Comparison of ENCODE assay signal across 8 mouse cellular contexts in genomic region chr3:103575156-103575892, GRCm38 (mm10). TPM values are rescaled to one million over a fixed set of nuclear protein-coding genes. Genes with fewer than 3 reads are reported as not detected.
DNase-seq lines count a peak whose midpoint lies in the region; ATAC-seq lines count a peak whose summit lies in the region.

Gene Syt6, plus strand, starts transcription at chr3:103575231.

- no peak for ATAC-seq in heart, embryonic 16.5 days (replicated peaks; ENCODE audit: extremely low read depth, insufficient read depth, low FRiP score)
- ATAC-seq in neural tube, embryonic 12.5 days (ENCODE audit: low FRiP score, low read depth): peak; percentile 35
- no peak for ATAC-seq in inflammation-experienced regulatory T-cells, adult 6 months

- no peaks in the 10 kb centered on the region for H3K9me3 ChIP-seq in heart, embryonic 16.5 days (replicated peaks; ENCODE audit: control insufficient read depth, low read length)
- H3K9me3 ChIP-seq in embryonic facial prominence, embryonic 10.5 days: no peaks in the 10 kb centered on the region
- H3K9me3 ChIP-seq in neural tube, embryonic 12.5 days: no peaks in the 10 kb centered on the region

- no peak for DNase-seq in heart, adult 8-10 months (ENCODE audit: low spot score)
- peak; percentile 78 for DNase-seq in MN1 (ENCODE audit: low spot score)
- peak; percentile 52 for DNase-seq in embryonic facial prominence, embryonic 10.5 days (ENCODE audit: low spot score)
- no peak for DNase-seq in left cerebral cortex, adult 8-10 months (ENCODE audit: low spot score in 2 of 2)
- no peak for DNase-seq in gastrocnemius, postnatal 36 days

- H3K27ac ChIP-seq in heart, embryonic 16.5 days (ENCODE audit: low read length): no peak within 1 kb of the TSS
- peak within 1 kb of the TSS; percentile 55 for H3K27ac ChIP-seq in embryonic facial prominence, embryonic 10.5 days (replicated peaks)
- no peak within 1 kb of the TSS for H3K27ac ChIP-seq in neural tube, embryonic 12.5 days

- peaks cover 79% of the 10 kb centered on the region for H3K27me3 ChIP-seq in heart, embryonic 16.5 days (ENCODE audit: control insufficient read depth, insufficient read depth, low read length)
- peaks cover 85% of the 10 kb centered on the region for H3K27me3 ChIP-seq in embryonic facial prominence, embryonic 10.5 days (replicated peaks; ENCODE audit: low read depth, poor library complexity, severe bottlenecking)
- H3K27me3 ChIP-seq in neural tube, embryonic 12.5 days (replicated peaks): peaks cover 66% of the 10 kb centered on the region

- H3K4me2 ChIP-seq in heart, embryonic 16.5 days (ENCODE audit: low read depth, low read length): peak within 1 kb of the TSS; percentile 85
- peak within 1 kb of the TSS; percentile 96 for H3K4me2 ChIP-seq in neural tube, embryonic 12.5 days (replicated peaks)

- peaks cover 15% of the 10 kb centered on the region for H3K4me1 ChIP-seq in heart, embryonic 16.5 days (ENCODE audit: control insufficient read depth, insufficient read depth, low read length)
- H3K4me1 ChIP-seq in embryonic facial prominence, embryonic 10.5 days: peaks cover 52% of the 10 kb centered on the region
- peaks cover 38% of the 10 kb centered on the region for H3K4me1 ChIP-seq in neural tube, embryonic 12.5 days

- H3K36me3 ChIP-seq in heart, embryonic 16.5 days (ENCODE audit: control insufficient read depth, insufficient read depth): no peaks in the 10 kb centered on the region
- H3K36me3 ChIP-seq in embryonic facial prominence, embryonic 10.5 days (replicated peaks): no peaks in the 10 kb centered on the region
- no peaks in the 10 kb centered on the region for H3K36me3 ChIP-seq in neural tube, embryonic 12.5 days

- under 1% methylated on average over 44 of the region's 44 CpGs for WGBS in heart, embryonic 16.5 days
- 2% methylated on average over 44 of the region's 44 CpGs for WGBS in embryonic facial prominence, embryonic 10.5 days
- WGBS in neural tube, embryonic 12.5 days: under 1% methylated on average over 44 of the region's 44 CpGs

- H3K4me3 ChIP-seq in heart, embryonic 16.5 days (ENCODE audit: low read length): peak within 1 kb of the TSS; percentile 56
- peak within 1 kb of the TSS; percentile 69 for H3K4me3 ChIP-seq in embryonic facial prominence, embryonic 10.5 days
- peak within 1 kb of the TSS; percentile 53 for H3K4me3 ChIP-seq in neural tube, embryonic 12.5 days

- intact Hi-C loops in gastrocnemius, postnatal 36 days (cut with DNase I): no loop called here

- no peak within 1 kb of the TSS for H3K9ac ChIP-seq in heart, embryonic 16.5 days (ENCODE audit: low read length)
- H3K9ac ChIP-seq in neural tube, embryonic 12.5 days: peak within 1 kb of the TSS; percentile 67

RNA-seq across cellular contexts. Expression of gene Syt6, which starts in this region (rescaled TPM):
- polyA plus RNA-seq in heart, embryonic 16.5 days (2015; fragmentation: Nextera tagmentation; extraction: Ambion mirVana): 0.07 and 0.09 TPM in 2 replicates
- not detected for total RNA-seq in heart, adult 8-10 months (2022)
- 2.3 and 4.8 TPM in 2 replicates for polyA plus RNA-seq in embryonic facial prominence, embryonic 10.5 days (2016; fragmentation: Nextera tagmentation; extraction: Ambion mirVana)
- 10 to 100 TPM; 25.7 to 35.4 (median 32.3) TPM for total RNA-seq in left cerebral cortex, adult 8-10 months (2022)
- polyA plus RNA-seq in neural tube, embryonic 12.5 days (2016; fragmentation: Nextera tagmentation; extraction: Ambion mirVana): 7.2 TPM in 2 replicates
- polyA plus RNA-seq in inflammation-experienced regulatory T-cells, adult 6 months (2017; shearing (Covaris generic)): not detected
- total RNA-seq in gastrocnemius, postnatal 36 days (2021): not detected

Comparison
In these comparisons a context has a peak if more than half of its experiments do, and no peak if none do; other contexts are left out.
1. RNA of gene Syt6 (total RNA-seq): 25.7 to 35.4 TPM in left cerebral cortex, adult 8-10 months; not detected in heart, adult 8-10 months and not detected in gastrocnemius, postnatal 36 days; every median in the first group is over 10 times any median in the second.
2. DNase-seq: peak in MN1 (single experiment) and embryonic facial prominence, embryonic 10.5 days (single experiment); none in heart, adult 8-10 months (single experiment), left cerebral cortex, adult 8-10 months (0 of 2) and gastrocnemius, postnatal 36 days (0 of 2).
3. Peak in every context shown above with its lines, with median percentiles within 50 percentile points of each other: H3K4me3 ChIP-seq.